Mouse (Mus musculus) heart, embryonic 13.5 days (tissue): Measurements from ENCODE around the gene Golgb1. TPM values are rescaled to one million over a fixed set of nuclear protein-coding genes. Genes with fewer than 3 reads are reported as not detected.

Experiments
- ATAC-seq: fragments of 200-750 bp; cut with Nextera tagmentation; 2 replicates; pipeline ENCODE4 v1.8.0; 2017; ENCODE audit warnings: moderate TSS enrichment; ENCODE audit not compliant: insufficient number of reproducible peaks, low FRiP score, low TSS enrichment; ENCODE audit errors: extremely low read depth
- H3K27ac ChIP-seq: fragments of 300-500 bp; sonication (generic); replicated peaks from 2 replicates; pipeline ENCODE4 v1.5.1; 2015; ENCODE audit warnings: moderate library complexity, mild to moderate bottlenecking, inconsistent platforms
- H3K27me3 ChIP-seq: fragments of 300-500 bp; sonication (generic); replicated peaks from 2 replicates; pipeline ENCODE4 v1.6.1; 2015; ENCODE audit warnings: mild to moderate bottlenecking, inconsistent platforms
- H3K36me3 ChIP-seq: fragments of 300-500 bp; sonication (generic); 2 replicates; pipeline ENCODE4 v1.6.1; 2015; ENCODE audit warnings: mild to moderate bottlenecking, inconsistent platforms
- H3K4me1 ChIP-seq: fragments of 300-500 bp; sonication (generic); 2 replicates; pipeline ENCODE4 v1.6.1; 2015; ENCODE audit warnings: inconsistent platforms
- H3K4me2 ChIP-seq: fragments of 300-500 bp; sonication (generic); 2 replicates; pipeline ENCODE4 v1.6.1; 2015; ENCODE audit warnings: inconsistent platforms, mild to moderate bottlenecking, moderate library complexity
- H3K4me3 ChIP-seq: fragments of 300-500 bp; sonication (generic); 2 replicates; pipeline ENCODE4 v1.5.1; 2015; ENCODE audit warnings: moderate library complexity, mild to moderate bottlenecking, inconsistent platforms
- H3K9ac ChIP-seq: fragments of 300-500 bp; sonication (generic); 2 replicates; pipeline ENCODE4 v1.6.1; 2015; ENCODE audit warnings: inconsistent platforms, mild to moderate bottlenecking, moderate library complexity
- H3K9me3 ChIP-seq: fragments of 300-500 bp; sonication (generic); 2 replicates; pipeline ENCODE4 v1.6.1; 2016; ENCODE audit warnings: inconsistent platforms
- WGBS: fragments of 180-500 bp; shearing (Covaris S2); methylation state at CpG from one replicate; pipeline ENCODE4 v1.1.7; 2015; ENCODE audit warnings: mixed read lengths; 5-methylcytosine and 5-hydroxymethylcytosine counted together
- polyA plus RNA-seq: library from polyadenylated mRNA; unstranded; fragments of >200 nt; fragmentation: Nextera tagmentation; extraction: Ambion mirVana; gene quantifications from 2 replicates; pipeline ENCODE4 v1.2.1, GENCODE M21; 2015

Golgb1 gene
- polyA plus RNA-seq, 1 experiment from 2014 or later: 64.3 TPM

- ATAC-seq: no peak
- H3K36me3 ChIP-seq: peaks cover 77% of the 10 kb centered on the region
- WGBS: 60% methylated on average over 11 of the region's 11 CpGs
- no peaks in the 10 kb centered on the region for H3K27me3 ChIP-seq
- H3K4me3 ChIP-seq: no peak overlapping the region
- no peaks in the 10 kb centered on the region for H3K9me3 ChIP-seq
- no peak overlapping the region for H3K4me2 ChIP-seq
- no peak overlapping the region for H3K9ac ChIP-seq
- H3K4me1 ChIP-seq: peaks cover 17% of the 10 kb centered on the region
- no peak overlapping the region for H3K27ac ChIP-seq
Observed at GRCm38 (mm10) chr16:36930231-36931136, 55.5 kb downstream of the Golgb1 start.

GRCm38 (mm10) chr16:36931381-36931780 is 56.4 kb downstream of the Golgb1 start:
- Histone ChIP-seq H3K9me3 (no peaks in the 10 kb centered on the region), H3K36me3 (peaks cover 68% of the 10 kb centered on the region), H3K9ac (no peak overlapping the region), H3K27me3 (no peaks in the 10 kb centered on the region), H3K4me3 (no peak overlapping the region), H3K27ac (no peak overlapping the region), H3K4me2 (no peak overlapping the region), H3K4me1 (peaks cover 17% of the 10 kb centered on the region)
- no peak for ATAC-seq
- 80% methylated on average over 10 of the region's 10 CpGs for WGBS

GRCm38 (mm10) chr16:36931976-36932375 is 57.0 kb downstream of the Golgb1 start:
- H3K27me3 ChIP-seq: no peaks in the 10 kb centered on the region
- no peak overlapping the region for H3K9ac ChIP-seq
- H3K9me3 ChIP-seq: no peaks in the 10 kb centered on the region
- ATAC-seq: no peak
- H3K36me3 ChIP-seq: peaks cover 62% of the 10 kb centered on the region
- no peak overlapping the region for H3K27ac ChIP-seq
- H3K4me1 ChIP-seq: peaks cover 17% of the 10 kb centered on the region
- H3K4me2 ChIP-seq: no peak overlapping the region
- WGBS: 79% methylated on average over 3 of the region's 3 CpGs
- H3K4me3 ChIP-seq: no peak overlapping the region

GRCm38 (mm10) chr16:36932546-36932945 is 57.6 kb downstream of the Golgb1 start:
- Histone ChIP-seq H3K27me3 (no peaks in the 10 kb centered on the region), H3K4me3 (no peak overlapping the region), H3K36me3 (peaks cover 56% of the 10 kb centered on the region), H3K9me3 (no peaks in the 10 kb centered on the region), H3K4me2 (no peak overlapping the region), H3K4me1 (peaks cover 17% of the 10 kb centered on the region), H3K9ac (no peak overlapping the region), H3K27ac (no peak overlapping the region)
- 90% methylated on average over 6 of the region's 6 CpGs for WGBS
- ATAC-seq: no peak

DNA sequence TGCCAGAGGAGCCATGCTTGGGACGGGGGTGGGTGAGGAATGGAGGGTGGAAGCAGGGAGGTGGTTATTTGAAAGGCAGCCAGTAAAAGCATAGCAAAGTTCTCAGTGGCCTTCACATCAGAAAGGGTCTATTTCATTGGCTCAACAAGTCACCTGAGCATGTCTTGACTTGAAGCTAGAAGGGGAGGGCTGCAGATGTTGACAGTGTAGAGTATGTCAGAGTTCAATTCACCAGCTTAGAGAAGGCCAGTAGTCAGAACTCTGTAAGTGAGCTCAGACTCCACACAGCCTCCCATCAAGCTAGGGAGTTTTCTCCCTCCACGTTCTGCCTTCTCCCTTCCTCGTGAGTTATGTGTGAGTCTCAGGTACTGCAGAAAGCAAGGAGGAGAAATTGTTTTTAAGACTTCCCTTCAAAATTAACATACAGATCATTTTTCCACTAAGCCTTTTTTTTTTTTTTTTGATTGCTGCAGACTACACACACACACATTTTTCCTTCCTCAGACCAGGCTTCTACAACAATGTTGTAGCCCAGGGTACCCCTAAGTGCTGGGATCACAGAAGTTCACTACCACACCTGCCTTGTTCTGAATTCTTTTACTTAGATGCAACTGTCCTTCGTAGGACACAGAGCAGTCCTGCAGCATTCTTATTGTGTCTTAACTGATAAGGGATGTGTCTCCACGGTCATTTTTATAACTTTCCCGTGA is 59.3 kb downstream of the Golgb1 start:
- Histone ChIP-seq H3K4me3 (no peak overlapping the region), H3K27me3 (no peaks in the 10 kb centered on the region), H3K4me2 (peak overlapping the region; percentile 29; the same call in 1 of the 2 replicates), H3K36me3 (peaks cover 39% of the 10 kb centered on the region), H3K27ac (peak overlapping the region; percentile 63), H3K4me1 (peaks cover 17% of the 10 kb centered on the region), H3K9ac (no peak overlapping the region), H3K9me3 (no peaks in the 10 kb centered on the region)
- ATAC-seq: no peak
- WGBS: 36% methylated on average over 6 of the region's 6 CpGs

- ATAC-seq: no peak
- Histone ChIP-seq H3K36me3 (peaks cover 32% of the 10 kb centered on the region), H3K27me3 (no peaks in the 10 kb centered on the region), H3K27ac (peak within 1 kb of the TSS; percentile 63), H3K4me1 (peaks cover 17% of the 10 kb centered on the region), H3K9me3 (no peaks in the 10 kb centered on the region), H3K4me2 (peak within 1 kb of the TSS; percentile 29), H3K9ac (no peak within 1 kb of the TSS), H3K4me3 (peak within 1 kb of the TSS; percentile 20; the same call in 1 of the 2 replicates)
- WGBS: 58% methylated on average over 7 of the region's 7 CpGs
Observed at GRCm38 (mm10) chr16:36934841-36935620, 60.1 kb downstream of the Golgb1 start, which contains the start of gene Hcls1. TSS of gene Hcls1 (plus strand) at chr16:36934983.

DNA sequence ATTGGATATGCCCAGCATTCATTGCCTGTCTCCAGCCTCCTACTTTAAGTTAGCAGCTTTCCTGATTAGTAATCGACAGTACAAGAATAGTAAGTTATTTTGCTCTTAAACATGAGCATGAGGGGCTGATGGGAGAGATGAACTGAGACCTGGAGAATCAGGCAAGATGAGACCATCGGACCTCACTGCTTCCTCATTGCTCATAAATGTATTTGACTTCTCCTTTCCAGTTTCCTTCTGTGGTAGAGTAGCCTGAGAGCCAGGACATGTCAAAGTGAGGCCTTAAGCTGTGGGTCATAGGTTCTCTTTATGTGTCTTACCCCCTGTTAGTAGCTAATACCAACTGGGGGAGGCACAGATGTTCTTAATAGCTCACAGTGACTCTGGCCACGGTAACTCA is 60.9 kb downstream of the Golgb1 start:
- whole genome bisulfite sequencing: 76% methylated on average over 3 of the region's 3 CpGs
- Histone ChIP-seq H3K9me3 (no peaks in the 10 kb centered on the region), H3K4me3 (no peak overlapping the region), H3K4me1 (peaks cover 17% of the 10 kb centered on the region), H3K27ac (no peak overlapping the region), H3K27me3 (no peaks in the 10 kb centered on the region), H3K36me3 (peaks cover 24% of the 10 kb centered on the region), H3K4me2 (peak overlapping the region; percentile 29), H3K9ac (no peak overlapping the region)
- ATAC-seq: no peak

DNA sequence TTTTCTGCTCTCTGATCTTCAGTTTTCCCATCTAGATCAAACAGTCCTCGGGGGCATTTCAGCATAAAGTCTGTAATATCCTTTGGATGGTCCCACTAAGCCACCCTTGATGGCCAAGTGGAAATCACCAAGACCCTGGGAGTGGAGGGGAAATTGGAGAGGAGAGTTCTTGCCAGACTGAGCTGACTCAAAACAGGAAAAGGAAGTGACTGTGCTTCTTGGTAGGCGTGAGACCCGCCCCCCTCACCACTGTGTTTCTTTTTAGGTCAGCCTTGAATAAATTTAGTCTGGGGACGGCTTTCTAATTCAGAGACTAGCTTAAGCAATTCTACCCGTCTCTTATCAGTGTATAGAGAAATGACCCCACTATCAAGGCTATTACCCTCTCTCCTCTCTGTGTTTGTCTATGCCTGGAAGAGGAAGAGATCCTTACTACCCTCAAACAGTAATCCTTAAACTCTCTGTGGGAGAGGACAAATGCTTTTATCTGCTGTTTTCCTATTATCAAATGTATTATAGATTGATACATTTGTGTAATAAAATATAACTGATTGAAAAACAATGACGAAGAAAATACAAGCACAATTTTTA is 66.3 kb downstream of the Golgb1 start:
- Histone ChIP-seq H3K9ac (no peak overlapping the region), H3K9me3 (no peaks in the 10 kb centered on the region), H3K27me3 (no peaks in the 10 kb centered on the region), H3K4me1 (peaks cover 10% of the 10 kb centered on the region), H3K27ac (peak overlapping the region; percentile 40; the same call in 1 of the 2 replicates), H3K4me2 (no peak overlapping the region), H3K36me3 (no peaks in the 10 kb centered on the region), H3K4me3 (no peak overlapping the region)
- ATAC-seq: no peak
- 55% methylated on average over 6 of the region's 6 CpGs for WGBS

GRCm38 (mm10) chr16:36941895-36942294 is 67.0 kb downstream of the Golgb1 start:
- H3K4me1 ChIP-seq: peaks cover 10% of the 10 kb centered on the region
- ATAC-seq: no peak
- no peak overlapping the region for H3K4me3 ChIP-seq
- WGBS: 62% methylated on average over 4 of the region's 4 CpGs
- H3K9me3 ChIP-seq: no peaks in the 10 kb centered on the region
- no peak overlapping the region for H3K9ac ChIP-seq
- H3K4me2 ChIP-seq: no peak overlapping the region; the same call in 1 of the 2 replicates
- H3K27me3 ChIP-seq: no peaks in the 10 kb centered on the region
- H3K36me3 ChIP-seq: no peaks in the 10 kb centered on the region
- no peak overlapping the region for H3K27ac ChIP-seq

DNA sequence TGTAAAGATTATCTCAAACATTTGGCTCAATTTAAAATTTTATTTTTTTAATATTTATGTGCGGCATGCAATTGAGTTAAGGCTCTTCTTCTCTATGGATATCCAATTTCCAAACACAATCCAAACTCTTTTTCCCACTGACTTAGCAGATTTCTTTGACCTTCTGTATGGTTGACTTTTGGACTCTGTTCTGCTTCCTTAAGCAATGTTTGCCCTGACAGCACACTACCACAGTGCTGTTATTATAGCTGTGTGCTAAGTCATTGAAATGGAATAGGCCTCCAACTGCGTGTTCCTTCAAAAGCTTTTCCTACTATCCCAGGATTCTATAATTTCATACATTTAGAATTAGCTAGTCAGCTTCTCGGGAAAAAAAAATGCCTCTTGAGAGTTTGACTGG is 68.7 kb downstream of the Golgb1 start:
- H3K9ac ChIP-seq: no peak overlapping the region
- no peaks in the 10 kb centered on the region for H3K27me3 ChIP-seq
- no peak overlapping the region for H3K4me2 ChIP-seq
- H3K4me3 ChIP-seq: no peak overlapping the region
- no peaks in the 10 kb centered on the region for H3K36me3 ChIP-seq
- no peak overlapping the region for H3K27ac ChIP-seq
- WGBS: 89% methylated on average over 3 of the region's 3 CpGs
- no peaks in the 10 kb centered on the region for H3K9me3 ChIP-seq
- ATAC-seq: no peak
- peaks cover 10% of the 10 kb centered on the region for H3K4me1 ChIP-seq
